Mouse (Mus musculus): Measurements from ENCODE around the gene Card10. TPM values are rescaled to one million over a fixed set of nuclear protein-coding genes. Genes with fewer than 3 reads are reported as not detected.
A peak's percentile ranks its signal among the peaks of the same experiment; 100 is the strongest.

The Card10 gene
- polyA plus RNA-seq, 1 experiment, result 24.2 TPM

GRCm38 (mm10) chr15:78780359-78780758, 22.5 kb downstream of the Card10 start:
- no peak for DNase-seq (ENCODE audit: low read depth, low spot score)
- WGBS, result 92% methylated on average over 14 of the region's 14 CpGs

DNA sequence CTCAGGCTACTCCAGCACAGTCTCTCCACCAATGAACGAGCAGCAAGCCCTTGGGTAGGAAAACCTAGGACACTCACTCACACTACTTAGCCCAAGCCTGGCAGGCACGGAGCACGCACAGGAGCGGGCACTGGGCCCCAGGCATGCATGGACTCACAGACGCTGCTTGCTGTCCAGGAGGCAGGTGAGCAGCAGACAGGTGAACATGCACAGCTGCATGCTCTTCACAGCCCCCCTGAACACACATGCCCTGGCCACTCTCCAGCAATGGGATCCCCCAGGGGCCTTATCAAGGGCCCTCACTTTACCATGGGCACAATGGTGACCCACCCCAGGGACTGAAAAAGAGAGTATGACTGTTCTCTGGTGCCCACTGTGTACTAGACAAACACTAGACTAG, 23.2 kb downstream of the Card10 start:
- 92% methylated on average over 5 of the region's 5 CpGs for WGBS
- DNase-seq (ENCODE audit: low read depth, low spot score), result no peak

DNA sequence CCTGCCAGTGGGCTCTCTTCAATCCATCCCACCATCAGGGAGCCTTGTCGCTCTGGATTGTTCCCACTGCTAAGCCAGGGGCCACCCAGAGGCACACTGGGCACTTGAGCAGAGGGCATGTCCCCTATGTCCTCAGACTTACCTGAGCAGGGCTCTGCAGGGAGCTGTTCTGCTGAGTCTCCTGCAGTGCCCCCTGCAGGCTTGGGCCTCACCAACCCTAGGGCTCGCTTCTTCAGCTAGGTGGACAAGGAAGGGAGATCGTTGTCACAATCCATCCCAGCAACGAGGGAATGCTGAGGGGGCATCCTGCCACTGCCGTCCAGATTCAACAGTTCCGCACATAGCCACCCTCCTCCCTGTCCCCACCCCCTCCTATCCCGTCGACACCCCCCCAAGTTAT, 23.6 kb downstream of the Card10 start:
- DNase-seq (ENCODE audit: low read depth, low spot score), result no peak
- 76% methylated on average over 8 of the region's 8 CpGs for WGBS

GRCm38 (mm10) chr15:78778077-78778870, 24.6 kb downstream of the Card10 start:
- WGBS, result 54% methylated on average over 14 of the region's 15 CpGs
- DNase-seq (ENCODE audit: low read depth, low spot score), result peak; percentile 68

DNA sequence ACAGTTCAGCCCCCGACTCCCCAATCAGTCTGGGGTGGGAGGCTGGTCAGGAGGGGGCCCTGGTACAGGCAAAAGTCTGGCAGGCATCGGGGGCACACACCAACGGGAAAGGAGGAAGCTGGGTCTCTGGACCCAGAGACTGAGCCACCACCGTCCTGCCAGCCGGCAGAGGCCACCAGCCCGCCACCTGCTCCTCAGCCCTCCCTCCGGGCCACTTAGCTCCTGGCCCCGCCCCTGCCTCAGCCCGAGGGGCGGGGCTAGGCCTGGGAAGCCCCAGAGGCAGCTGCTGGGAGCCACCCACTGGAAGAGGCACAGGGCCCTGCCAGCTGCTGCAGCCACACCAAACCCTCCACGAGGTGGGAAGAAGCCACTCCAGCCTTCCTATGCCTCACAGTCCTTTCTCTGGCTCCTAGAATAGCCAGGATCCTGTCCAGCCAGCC, 29.5 kb downstream of the Card10 start, which contains the start of gene Mfng:
Mfng (minus strand) TSS at position 186 of the 440 bp plus-strand sequence.
- no peak for DNase-seq (ENCODE audit: low read depth, low spot score)

GRCm38 (mm10) chr15:78772856-78773255, 30.0 kb downstream of the Card10 start:
- no peak for DNase-seq (ENCODE audit: low read depth, low spot score)
- WGBS, result 51% methylated on average over 14 of the region's 14 CpGs

More for the DNA sequence above, 29.5 kb downstream of the Card10 start, which contains the start of gene Mfng:
- under 1% methylated on average over 11 of the region's 11 CpGs for WGBS

DNA sequence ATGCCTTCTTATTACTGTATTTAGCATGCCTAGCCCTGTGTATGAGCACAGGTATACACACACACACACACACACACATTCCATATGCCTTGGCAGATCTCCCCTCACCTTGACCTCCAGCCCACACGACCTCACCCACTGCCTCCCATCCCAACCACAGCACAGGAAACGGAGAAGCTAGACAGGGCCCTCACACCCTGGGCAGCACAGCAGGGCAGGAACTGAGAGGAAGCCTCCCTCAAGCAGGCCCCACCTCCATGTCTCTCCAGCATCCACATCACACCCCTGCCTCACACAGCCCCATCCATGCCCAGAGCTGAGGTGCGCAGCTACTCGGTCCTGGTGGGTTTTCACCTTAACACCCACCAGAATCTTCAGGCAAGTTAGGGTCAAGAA, 30.5 kb downstream of the Card10 start:
- DNase-seq (ENCODE audit: low read depth, low spot score), result no peak
- WGBS, result 54% methylated on average over 4 of the region's 4 CpGs

DNA sequence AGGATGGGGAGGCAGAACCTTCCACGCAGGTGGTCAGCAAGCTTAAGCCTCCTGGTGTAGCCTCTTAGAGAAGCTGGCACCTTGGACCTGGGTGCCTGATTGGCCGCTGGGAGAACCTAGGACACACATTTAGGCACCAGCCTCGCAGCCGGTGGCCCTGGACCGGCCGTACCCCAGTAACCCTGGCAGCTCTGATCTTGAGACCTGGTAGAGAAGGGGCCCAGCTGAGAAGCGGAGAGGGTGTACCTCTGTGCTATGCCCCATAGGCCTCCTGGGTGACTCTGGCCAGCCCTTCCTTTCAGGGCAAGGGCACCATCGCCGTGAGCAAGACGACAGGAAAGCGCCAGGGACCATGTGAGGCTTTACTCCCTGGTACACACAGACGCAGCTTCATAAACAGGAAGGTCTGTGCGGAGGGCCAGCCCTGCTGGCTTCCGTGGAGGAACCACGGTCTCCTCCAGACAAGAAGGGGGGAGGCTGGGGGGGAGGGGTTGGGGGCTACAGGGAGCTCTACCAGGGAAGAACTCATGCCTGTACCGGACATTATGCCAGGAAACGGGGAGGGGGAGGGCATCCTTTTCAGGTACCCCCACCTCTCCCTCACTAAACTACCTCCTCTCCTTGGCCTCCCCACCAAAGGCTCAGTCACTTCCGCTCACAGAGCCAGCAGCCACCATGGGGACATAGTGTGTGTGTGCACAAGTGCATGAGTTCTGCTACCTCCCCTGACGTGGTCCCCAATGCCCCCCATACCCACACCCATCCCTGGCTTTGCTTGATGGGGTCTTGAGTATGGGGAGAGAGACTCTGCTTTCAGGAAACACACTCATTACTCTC, 31.1 kb downstream of the Card10 start:
- DNase-seq (ENCODE audit: low read depth, low spot score), result no peak
- 68% methylated on average over 19 of the region's 19 CpGs for WGBS

GRCm38 (mm10) chr15:78770983-78771355, 31.9 kb downstream of the Card10 start:
- no peak for DNase-seq (ENCODE audit: low read depth, low spot score)
- WGBS, result 60% methylated on average over 5 of the region's 5 CpGs

DNA sequence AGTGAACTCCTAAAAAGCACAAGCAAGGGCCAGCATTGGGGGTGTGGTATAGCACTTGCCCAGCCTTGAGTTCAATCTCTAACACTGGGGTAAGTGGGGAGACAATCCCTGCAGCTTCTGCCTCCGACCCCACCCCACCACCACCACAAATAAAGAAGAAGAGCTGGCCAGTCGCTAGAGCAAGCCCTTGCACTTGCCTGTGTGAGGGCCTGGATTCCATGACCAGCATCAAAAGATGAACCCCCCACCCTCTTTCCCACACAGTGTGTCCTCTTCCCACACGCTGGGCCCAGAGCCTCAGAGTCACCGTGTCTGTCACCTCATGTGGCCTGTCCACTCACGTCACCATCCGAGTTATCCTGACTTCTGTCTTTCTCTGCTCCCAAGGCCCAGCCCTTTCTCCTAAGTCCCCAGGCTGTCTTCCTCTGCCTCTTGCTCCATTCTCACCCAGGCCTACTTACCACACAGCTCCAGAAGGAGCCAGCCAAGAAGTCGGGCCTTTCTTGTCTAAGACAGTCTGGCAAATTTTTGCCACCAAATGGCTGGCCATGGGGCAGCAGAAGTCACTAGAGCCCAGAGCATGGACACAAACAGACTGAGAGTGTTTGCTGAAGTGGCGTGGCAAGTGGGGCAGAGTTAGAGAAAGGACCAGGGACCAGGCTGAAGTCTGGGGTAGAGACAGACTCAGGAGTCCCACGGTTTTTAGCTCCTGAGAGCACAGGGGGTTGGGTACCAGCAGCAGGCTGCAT, 32.4 kb downstream of the Card10 start:
- 59% methylated on average over 9 of the region's 9 CpGs for WGBS

GRCm38 (mm10) chr15:78769064-78769463, 33.8 kb downstream of the Card10 start:
- no peak for DNase-seq (ENCODE audit: low read depth, low spot score)
- 88% methylated on average over 4 of the region's 4 CpGs for WGBS

More for the DNA sequence above, 32.4 kb downstream of the Card10 start:
- no peak for DNase-seq (ENCODE audit: low read depth, low spot score)

- no peak for DNase-seq (ENCODE audit: low read depth, low spot score)
- 74% methylated on average over 5 of the region's 5 CpGs for WGBS
These were observed 39.1 kb downstream of the Card10 start for GRCm38 (mm10) chr15:78763704-78764103.

GRCm38 (mm10) chr15:78763210-78763609, 39.6 kb downstream of the Card10 start:
- DNase-seq (ENCODE audit: low read depth, low spot score), result no peak
- WGBS, result 48% methylated on average over 10 of the region's 10 CpGs

DNA sequence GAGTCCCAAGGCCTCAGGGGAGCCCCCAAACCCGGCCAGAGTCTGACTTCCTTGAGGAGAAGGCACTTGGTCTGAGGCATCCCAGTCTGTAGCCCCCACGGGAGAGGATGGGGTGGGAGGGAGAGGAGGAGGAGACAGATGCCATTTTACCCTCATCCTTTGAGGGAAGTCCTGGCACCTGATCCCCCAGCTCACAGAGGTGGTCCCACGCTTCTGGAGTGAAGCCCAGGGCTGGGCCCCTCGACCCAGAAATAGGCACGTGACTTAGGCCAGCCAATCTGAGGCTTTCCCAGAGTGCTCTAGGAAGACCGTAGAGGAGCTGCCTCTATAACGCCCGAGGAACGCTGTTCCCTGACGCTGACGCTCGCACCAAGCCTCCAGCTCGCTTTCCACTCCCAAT, 41.7 kb downstream of the Card10 start:
- no peak for DNase-seq (ENCODE audit: low read depth, low spot score)
- 76% methylated on average over 13 of the region's 13 CpGs for WGBS

DNA sequence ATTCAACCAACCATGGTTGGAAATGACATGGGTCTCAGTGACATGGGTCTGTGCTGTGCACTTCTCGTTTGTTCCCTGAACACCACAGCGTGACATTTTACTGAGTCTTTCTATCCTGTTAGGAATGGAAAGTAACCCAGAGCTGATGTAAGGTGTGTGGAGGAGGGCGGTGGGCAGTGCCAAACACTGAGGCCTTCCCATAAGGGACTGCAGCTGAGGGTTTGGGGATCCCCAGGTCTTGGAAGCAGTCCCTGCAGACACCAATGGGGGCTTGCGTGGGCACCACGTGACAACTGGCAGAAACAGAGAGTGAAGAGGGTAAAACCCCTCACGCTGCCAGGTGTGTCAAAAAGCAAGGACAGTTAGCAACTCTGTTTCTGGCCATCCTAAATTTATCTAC, 44.7 kb downstream of the Card10 start:
- WGBS, result 89% methylated on average over 6 of the region's 6 CpGs

GRCm38 (mm10) chr15:78755966-78756725, 46.7 kb downstream of the Card10 start:
- WGBS, result 53% methylated on average over 12 of the region's 12 CpGs
- DNase-seq (ENCODE audit: low read depth, low spot score), result no peak

More for the DNA sequence above, 44.7 kb downstream of the Card10 start:
- no peak for DNase-seq (ENCODE audit: low read depth, low spot score)

GRCm38 (mm10) chr15:78755226-78755625, 47.6 kb downstream of the Card10 start:
- no peak for DNase-seq (ENCODE audit: low read depth, low spot score)
- 56% methylated on average over 3 of the region's 3 CpGs for WGBS

GRCm38 (mm10) chr15:78754144-78754543, 48.7 kb downstream of the Card10 start:
- 74% methylated on average over 5 of the region's 5 CpGs for WGBS
- DNase-seq (ENCODE audit: low read depth, low spot score), result no peak

- DNase-seq (ENCODE audit: low read depth, low spot score), result no peak
These were observed 49.9 kb downstream of the Card10 start for GRCm38 (mm10) chr15:78752991-78753390.
